Mouse (Mus musculus): Measurements from ENCODE around the gene Unc13a.

The Unc13a gene

GRCm38 (mm10) chr8:71625088-71625487, 46.5 kb downstream of the Unc13a start:
- no peak for DNase-seq (ENCODE audit: low spot score in 2 of 2)

GRCm38 (mm10) chr8:71619786-71620185, 51.8 kb downstream of the Unc13a start:
- DNase-seq (ENCODE audit: low spot score in 2 of 2): no peak

GRCm38 (mm10) chr8:71613418-71613817, 58.1 kb downstream of the Unc13a start:
- DNase-seq (ENCODE audit: low spot score in 2 of 2): no peak

DNA sequence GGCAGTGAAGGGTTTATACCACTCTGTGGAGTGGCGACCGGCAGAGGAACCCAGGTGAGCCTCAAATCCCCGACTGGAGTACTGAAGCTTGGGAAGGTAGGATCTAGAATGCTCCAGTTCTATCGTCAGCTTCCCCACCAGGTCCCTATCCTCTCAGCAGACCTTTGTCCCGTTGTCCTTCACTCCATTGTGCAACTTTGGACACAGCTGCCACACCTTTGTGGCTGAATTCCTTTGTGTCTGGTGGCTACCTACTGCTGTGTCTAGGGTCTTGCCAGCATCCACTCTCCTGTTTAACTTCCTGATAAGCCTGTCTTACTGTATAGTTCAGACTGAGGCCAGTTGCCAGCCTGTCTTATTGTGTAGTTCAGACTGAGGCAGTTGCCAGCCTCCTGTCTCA, 59.4 kb downstream of the Unc13a start:
- no peak for DNase-seq (ENCODE audit: low spot score in 2 of 2)

DNA sequence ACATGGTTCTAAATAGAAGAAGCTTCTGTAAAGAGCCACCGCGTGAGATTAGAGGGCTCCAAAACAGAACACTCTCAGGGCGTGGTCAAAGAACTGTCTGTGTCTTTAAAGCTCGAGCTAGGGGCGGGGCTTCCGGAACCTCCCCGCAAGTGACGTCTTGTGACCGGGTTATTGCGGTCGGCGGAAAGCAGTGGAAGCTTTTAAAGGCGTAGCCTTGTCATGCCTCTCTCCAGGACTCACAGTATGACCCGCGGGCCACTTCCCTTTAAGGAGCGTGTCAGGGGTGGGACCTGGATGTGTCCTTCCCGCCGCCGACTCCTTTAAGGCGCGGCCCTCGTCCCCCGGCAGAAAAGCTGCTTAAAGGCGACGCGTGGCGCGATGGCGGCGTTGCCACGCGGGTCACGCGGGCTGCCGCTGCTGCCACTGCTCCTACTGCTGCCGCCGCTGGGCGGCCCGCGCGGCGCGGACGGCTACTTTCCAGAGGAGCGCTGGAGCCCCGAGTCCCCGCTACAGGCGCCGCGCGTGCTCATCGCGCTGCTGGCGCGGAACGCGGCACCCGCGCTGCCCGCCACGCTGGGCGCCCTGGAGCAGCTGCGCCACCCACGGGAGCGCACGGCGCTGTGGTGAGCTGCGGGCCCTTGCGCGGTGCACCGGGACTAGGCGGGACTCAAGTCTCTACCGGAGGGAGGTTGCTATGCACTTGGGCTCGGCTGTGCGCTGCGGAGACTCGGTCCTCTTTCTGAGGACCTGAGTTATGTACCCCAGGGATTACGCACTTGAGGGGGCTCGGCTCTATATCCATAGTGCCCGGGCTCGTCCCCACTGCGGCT, 60.5 kb downstream of the Unc13a start, which contains the start of gene Colgalt1:
Gene Colgalt1, plus strand, starts transcription at position 177 of the 830 bp plus-strand sequence.
- peak; percentile 94 to 95 for DNase-seq (ENCODE audit: low spot score in 2 of 2)

DNA sequence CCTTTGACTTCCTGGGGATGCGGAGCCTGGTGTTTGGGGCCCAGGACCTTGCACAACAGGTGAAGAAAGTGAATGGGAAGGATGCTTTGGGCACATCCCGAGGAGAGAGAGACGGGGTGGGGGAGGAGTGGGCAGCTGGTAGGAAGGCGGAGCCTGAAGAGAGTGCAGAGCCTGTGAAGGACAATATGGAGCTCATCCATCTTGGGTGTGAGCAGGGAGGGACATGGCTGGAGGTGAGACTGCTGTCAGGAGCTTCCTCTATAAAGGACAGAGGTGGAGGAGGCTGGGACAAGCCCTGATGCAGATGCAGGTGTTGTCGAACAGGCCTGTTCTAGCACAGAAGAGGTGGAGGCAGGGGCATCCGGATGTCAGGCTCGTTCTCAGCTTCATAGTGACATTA, 67.5 kb downstream of the Unc13a start:
- DNase-seq (ENCODE audit: low spot score in 2 of 2): no peak

DNA sequence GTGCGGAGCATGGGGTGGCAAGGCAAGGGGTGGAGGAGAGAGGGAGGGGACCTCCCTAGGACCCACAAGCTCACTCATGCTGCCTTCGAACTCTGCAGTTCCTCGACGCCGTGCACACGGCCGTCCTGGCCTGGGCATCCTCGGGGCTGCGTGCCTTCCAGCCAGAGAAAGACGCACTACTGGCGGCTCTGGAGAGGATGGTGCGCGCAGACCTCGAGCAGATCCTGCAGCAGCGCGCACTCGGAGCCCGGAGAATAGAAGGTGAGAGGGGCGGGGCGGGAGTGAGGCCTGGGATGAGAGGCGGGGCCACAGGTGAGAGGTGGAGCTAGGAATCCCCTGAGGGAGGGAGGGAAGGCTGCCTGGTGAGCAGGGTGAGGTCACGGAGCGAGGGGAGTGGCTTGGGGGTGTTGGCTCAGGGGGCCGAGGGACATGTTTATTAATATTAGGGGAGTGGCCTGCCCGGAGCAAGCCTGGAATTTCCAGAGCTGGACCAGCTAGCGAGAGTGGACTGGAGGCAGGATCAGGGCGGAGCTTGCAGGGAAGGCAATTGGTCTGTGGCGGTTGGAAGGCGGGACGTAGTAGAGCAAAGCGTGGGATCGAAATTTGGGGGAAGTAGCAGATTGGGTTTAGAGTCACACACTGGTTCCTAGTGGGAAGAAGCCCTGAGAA, 68.8 kb downstream of the Unc13a start:
- DNase-seq (ENCODE audit: low spot score in 2 of 2): no peak

- peak; percentile 47 to 62 for DNase-seq (ENCODE audit: low spot score in 2 of 2)
These were observed 69.5 kb downstream of the Unc13a start for GRCm38 (mm10) chr8:71601939-71602665.

DNA sequence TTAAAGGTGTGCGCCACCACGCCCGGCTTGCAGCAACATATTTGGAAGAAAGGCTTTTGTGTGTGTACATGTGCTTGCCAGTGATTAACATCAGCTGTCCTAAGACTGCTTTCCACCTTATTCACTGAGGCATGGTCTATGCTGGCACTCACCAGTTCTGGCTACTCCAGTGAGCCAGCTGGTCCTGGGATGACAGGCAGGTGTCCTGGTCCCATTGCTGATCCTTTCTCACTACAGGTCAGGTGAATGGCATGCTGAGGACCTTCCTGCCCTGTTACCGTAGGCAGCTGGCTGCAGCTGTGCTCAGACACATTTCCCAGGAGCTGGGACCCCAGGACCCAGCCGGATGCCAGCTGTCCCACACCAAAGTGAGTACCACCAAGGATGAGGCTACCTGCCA, 72.7 kb downstream of the Unc13a start:
- no peak for DNase-seq (ENCODE audit: low spot score in 2 of 2)

DNA sequence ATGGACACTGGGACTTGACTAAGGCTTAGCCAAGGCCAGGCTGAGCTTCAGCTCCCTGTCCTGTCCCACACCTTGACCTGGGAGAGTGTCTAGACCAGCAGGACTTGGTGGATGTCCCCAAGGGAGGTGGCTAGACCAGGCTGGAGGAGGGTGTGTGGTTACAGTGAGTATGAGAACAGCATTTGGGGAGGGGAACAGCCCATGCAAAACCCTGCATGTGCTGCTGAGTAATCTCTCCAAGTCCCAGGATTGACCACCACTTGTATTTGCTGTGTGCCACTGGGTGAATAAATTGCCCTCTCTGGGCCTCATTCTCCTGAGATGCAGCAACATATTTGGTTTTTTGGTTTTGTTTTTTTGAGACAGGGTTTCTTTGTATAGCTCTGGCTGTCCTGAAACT, 73.2 kb downstream of the Unc13a start:
- DNase-seq (ENCODE audit: low spot score in 2 of 2): no peak

GRCm38 (mm10) chr8:71597451-71597850, 74.1 kb downstream of the Unc13a start, which contains the start of gene Fam129c:
Gene Fam129c, plus strand, starts transcription at chr8:71597648.
- no peak for DNase-seq (ENCODE audit: low spot score in 2 of 2)

DNA sequence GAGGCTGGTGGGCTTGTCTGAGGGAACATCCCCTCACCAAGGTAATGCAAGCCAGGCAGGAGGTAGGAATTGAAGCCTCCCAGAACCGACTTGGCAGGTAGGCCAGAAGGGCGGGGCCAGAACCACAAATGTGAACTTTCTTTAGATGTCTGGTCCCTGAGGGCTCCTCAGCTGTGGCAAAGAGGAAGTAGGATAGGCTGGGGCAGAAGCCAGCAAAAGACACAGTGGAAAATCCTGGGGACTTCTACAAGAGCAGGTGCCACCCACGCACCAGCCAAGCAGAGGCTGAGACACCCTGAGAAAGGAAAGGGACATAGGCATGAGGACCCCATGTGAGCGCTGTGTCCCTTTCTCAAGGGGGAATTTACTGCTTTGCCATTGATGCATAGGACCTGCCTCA, 74.8 kb downstream of the Unc13a start:
- DNase-seq (ENCODE audit: low spot score in 2 of 2): no peak

DNA sequence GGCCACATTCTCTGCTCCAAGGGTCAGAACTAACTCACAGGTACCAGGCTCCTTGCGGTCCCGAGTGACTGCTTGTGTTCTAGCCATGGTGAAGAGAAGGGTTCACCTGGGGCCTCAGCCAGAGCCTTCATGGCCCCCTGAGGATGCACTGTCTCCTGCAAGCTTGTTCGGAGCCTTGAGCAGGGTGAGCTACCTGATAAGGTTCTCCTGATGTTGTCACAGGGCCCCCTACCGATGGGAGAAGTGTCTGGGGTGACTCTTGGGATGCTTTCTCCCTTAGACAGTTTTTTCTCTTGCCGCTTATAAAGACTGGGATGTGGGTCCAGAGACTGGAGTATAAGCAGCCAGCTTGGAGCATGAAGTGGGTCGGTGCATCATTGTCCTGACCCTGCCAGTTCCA, 75.2 kb downstream of the Unc13a start:
- DNase-seq (ENCODE audit: low spot score in 2 of 2): no peak

GRCm38 (mm10) chr8:71595862-71596261, 75.7 kb downstream of the Unc13a start:
- peak; percentile 86 to 97 for DNase-seq (ENCODE audit: low spot score in 2 of 2)

DNA sequence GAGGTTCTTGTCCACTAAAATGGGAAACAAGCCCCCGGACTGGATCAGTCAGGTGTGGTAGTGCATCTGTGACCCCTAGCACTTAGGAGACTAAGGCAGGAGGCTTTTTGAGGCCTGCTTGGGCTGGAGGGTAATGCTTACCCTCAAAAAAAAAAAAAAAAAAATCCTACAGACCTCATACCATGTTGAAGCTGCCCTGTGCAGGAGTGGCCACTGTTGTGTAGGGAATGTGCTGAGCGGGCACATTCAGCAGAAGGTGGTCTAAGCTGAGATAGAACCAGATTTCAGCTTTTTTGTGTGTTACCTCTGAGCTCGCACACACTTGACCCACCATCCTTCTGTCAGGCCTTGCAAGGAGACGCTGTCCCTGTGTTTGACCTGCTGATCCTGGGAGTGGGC, 77.2 kb downstream of the Unc13a start:
- no peak for DNase-seq (ENCODE audit: low spot score in 2 of 2)

DNA sequence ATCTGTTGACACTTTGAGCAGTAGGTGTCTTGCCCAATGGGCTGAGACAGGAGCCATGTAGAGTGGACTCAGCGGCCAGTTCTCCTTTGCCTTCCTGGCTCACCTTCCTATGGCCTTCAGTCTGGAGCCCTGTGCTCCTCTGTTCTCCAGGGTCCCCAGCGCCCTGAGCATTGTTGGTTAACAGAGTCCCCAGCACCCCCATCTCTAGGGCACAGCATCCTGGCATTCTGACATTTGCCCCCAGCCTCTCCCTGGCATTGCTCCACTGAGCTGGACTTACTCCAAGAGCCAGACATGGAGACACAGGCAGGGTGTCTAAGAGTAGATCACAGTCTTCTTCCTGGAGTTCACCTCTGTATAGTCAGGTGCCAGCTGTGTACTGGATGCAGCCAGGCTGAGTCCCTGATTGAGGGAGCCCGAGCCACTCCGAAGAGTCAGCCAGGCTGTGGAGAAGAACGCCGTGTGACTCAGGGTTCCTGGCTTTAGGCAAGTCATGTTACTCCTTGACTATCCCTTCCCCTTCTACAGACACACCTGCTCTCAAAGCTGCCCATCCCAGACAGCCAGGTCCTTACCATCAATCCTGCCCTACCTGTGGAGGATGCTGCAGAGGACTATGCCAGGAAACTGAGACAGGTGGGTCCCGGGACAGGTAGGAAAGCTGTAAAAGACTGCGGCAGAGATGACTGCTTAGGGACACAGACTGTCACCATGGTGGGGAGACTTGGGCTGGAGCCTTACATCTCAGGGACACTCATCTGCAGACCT, 77.8 kb downstream of the Unc13a start:
- no peak for DNase-seq (ENCODE audit: low spot score in 2 of 2)

GRCm38 (mm10) chr8:71592374-71593170, 79.0 kb downstream of the Unc13a start:
- DNase-seq (ENCODE audit: low spot score in 2 of 2): peak; percentile 72 to 77

GRCm38 (mm10) chr8:71591471-71592373, 79.8 kb downstream of the Unc13a start, which contains the start of gene Pgls:
Gene Pgls, plus strand, starts transcription at chr8:71592176.
- DNase-seq (ENCODE audit: low spot score in 2 of 2): peak; percentile 90 to 91

DNA sequence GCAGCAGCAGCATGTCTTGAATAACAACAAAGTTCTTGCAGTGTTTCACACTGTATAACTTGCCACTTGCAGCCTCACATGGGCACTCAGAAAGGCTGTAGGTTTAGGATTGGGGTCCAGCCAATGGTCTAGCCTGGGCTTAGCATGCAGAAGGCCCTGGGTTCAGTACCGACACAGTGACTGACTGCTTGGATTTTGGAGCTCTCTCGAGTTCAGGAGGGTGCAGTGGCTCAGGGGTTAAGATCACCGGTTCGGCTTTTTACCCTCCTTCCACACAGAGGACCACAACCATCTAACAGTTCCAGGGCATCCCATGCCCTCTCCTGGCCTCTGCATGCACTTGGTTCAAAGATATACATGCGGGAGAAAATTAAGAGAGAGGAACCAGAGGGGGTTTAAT, 80.5 kb downstream of the Unc13a start:
- no peak for DNase-seq (ENCODE audit: low spot score in 2 of 2)

GRCm38 (mm10) chr8:71588762-71589161, 82.8 kb downstream of the Unc13a start:
- DNase-seq (ENCODE audit: low spot score in 2 of 2): no peak
